Mouse (Mus musculus): ENCODE measurements around the gene Als2cr12. TPM values are rescaled to one million over a fixed set of nuclear protein-coding genes. Genes with fewer than 3 reads are reported as not detected.
"Not testable (repeated sequence)": the region's sequence is repeated elsewhere in the genome, so short reads cannot be mapped to it uniquely, and the experiment has no call there.

The Als2cr12 gene
- polyA plus RNA-seq, 1 experiment from 2014 or later = not detected

- no peak for ATAC-seq
- Histone ChIP-seq H3K36me3 (ENCODE audit: control insufficient read depth, insufficient read depth, low read length) (peaks cover 2% of the 10 kb centered on the region; the same call in 1 of the 2 replicates), H3K27ac (ENCODE audit: low read depth, low read length) (no peak overlapping the region), H3K27me3 (replicated peaks; ENCODE audit: control insufficient read depth, insufficient read depth, low read length) (no peaks in the 10 kb centered on the region), H3K4me2 (ENCODE audit: low read length) (peak overlapping the region; percentile 79), H3K4me1 (ENCODE audit: control insufficient read depth, insufficient read depth, low read depth, low read length) (peaks cover 3% of the 10 kb centered on the region; the same call in 1 of the 2 replicates), H3K9me3 (ENCODE audit: control insufficient read depth, low read length) (no peaks in the 10 kb centered on the region), H3K4me3 (ENCODE audit: low read length) (peak overlapping the region; percentile 60), H3K9ac (ENCODE audit: low read depth, low read length) (no peak overlapping the region)
- 68% methylated on average over 1 of the region's 1 CpGs for WGBS
These were observed 18.6 kb upstream of the Als2cr12 start for GRCm38 (mm10) chr1:58714361-58714760.

DNA sequence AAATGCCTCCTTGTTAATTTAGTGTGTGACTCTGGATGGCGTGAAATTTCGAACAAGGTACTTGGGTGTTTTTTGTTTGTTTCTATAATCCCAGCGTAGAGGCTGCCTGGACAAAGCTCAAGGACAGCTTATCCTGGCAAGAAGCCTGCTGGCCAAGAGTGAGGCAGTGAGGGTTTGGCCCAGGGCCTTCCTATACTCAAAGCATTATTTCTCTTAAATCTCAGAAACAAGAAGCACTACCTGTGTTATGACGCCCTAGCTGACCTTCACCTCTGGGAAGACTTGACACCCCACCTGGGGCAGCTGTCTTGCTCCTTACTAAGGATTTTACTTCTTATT, 18.1 kb upstream of the Als2cr12 start:
- 49% methylated on average over 4 of the region's 4 CpGs for WGBS

DNA sequence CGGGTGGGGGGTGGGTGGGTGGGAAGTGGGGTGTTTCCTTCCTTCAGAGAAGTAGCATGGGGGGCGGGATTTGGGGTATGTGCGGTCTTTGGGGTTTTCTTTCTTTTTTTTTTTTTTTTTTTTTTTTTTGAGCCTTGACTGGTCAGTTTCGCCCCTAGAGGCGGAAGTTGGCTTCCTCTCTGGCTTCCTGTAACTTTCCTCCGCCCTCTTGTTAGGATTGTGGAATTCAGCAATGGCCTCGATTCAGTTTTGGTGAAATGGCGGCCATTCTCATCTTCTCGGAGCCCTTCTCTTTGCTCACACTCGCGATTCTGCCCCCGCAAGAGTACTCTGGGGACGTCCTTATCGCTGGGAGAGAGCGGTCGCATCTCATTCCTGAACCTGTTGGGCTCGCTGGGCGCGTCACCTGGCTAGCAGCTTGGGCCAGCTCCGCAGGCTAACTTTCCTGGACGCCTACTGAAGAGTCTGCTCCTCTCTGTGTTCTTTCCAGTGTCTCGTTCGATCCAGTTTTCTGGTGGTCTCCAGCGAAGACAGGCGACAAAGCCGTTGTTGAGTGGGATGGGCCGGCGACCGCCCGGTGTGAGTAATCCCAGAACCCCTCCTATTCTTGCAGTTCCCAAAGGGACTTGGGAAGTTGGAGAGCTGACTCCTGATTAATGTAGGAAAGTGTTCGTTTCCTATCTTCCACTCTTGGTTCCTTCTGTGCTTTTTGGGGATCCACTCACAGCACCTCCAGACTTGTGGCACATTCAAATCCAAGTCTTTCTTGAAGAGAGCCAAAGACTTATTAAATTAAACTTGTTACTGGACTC, 17.5 kb upstream of the Als2cr12 start:
- Histone ChIP-seq H3K36me3 (ENCODE audit: control insufficient read depth, insufficient read depth, low read length) (peaks cover 2% of the 10 kb centered on the region; the same call in 1 of the 2 replicates), H3K9ac (ENCODE audit: low read depth, low read length) (peak overlapping the region; percentile 73), H3K4me1 (ENCODE audit: control insufficient read depth, insufficient read depth, low read depth, low read length) (peaks cover 3% of the 10 kb centered on the region; the same call in 1 of the 2 replicates), H3K4me2 (ENCODE audit: low read length) (peak overlapping the region; percentile 79), H3K9me3 (ENCODE audit: control insufficient read depth, low read length) (no peaks in the 10 kb centered on the region), H3K27ac (ENCODE audit: low read depth, low read length) (peak overlapping the region; percentile 88), H3K27me3 (replicated peaks; ENCODE audit: control insufficient read depth, insufficient read depth, low read length) (no peaks in the 10 kb centered on the region), H3K4me3 (ENCODE audit: low read length) (peak overlapping the region; percentile 60)
- WGBS = 4% methylated on average over 31 of the region's 31 CpGs
- ATAC-seq = peak; percentile 28

More for the DNA sequence above, 18.1 kb upstream of the Als2cr12 start:
- H3K27ac ChIP-seq (ENCODE audit: low read depth, low read length) = peak overlapping the region; percentile 88
- no peaks in the 10 kb centered on the region for H3K9me3 ChIP-seq (ENCODE audit: control insufficient read depth, low read length)
- peak overlapping the region; percentile 79 for H3K4me2 ChIP-seq (ENCODE audit: low read length)
- no peak for ATAC-seq
- peak overlapping the region; percentile 60 for H3K4me3 ChIP-seq (ENCODE audit: low read length)
- H3K4me1 ChIP-seq (ENCODE audit: control insufficient read depth, insufficient read depth, low read depth, low read length) = peaks cover 3% of the 10 kb centered on the region; the same call in 1 of the 2 replicates
- H3K27me3 ChIP-seq (replicated peaks; ENCODE audit: control insufficient read depth, insufficient read depth, low read length) = no peaks in the 10 kb centered on the region
- H3K36me3 ChIP-seq (ENCODE audit: control insufficient read depth, insufficient read depth, low read length) = peaks cover 2% of the 10 kb centered on the region; the same call in 1 of the 2 replicates
- H3K9ac ChIP-seq (ENCODE audit: low read depth, low read length) = peak overlapping the region; percentile 73; the same call in 1 of the 2 replicates

DNA sequence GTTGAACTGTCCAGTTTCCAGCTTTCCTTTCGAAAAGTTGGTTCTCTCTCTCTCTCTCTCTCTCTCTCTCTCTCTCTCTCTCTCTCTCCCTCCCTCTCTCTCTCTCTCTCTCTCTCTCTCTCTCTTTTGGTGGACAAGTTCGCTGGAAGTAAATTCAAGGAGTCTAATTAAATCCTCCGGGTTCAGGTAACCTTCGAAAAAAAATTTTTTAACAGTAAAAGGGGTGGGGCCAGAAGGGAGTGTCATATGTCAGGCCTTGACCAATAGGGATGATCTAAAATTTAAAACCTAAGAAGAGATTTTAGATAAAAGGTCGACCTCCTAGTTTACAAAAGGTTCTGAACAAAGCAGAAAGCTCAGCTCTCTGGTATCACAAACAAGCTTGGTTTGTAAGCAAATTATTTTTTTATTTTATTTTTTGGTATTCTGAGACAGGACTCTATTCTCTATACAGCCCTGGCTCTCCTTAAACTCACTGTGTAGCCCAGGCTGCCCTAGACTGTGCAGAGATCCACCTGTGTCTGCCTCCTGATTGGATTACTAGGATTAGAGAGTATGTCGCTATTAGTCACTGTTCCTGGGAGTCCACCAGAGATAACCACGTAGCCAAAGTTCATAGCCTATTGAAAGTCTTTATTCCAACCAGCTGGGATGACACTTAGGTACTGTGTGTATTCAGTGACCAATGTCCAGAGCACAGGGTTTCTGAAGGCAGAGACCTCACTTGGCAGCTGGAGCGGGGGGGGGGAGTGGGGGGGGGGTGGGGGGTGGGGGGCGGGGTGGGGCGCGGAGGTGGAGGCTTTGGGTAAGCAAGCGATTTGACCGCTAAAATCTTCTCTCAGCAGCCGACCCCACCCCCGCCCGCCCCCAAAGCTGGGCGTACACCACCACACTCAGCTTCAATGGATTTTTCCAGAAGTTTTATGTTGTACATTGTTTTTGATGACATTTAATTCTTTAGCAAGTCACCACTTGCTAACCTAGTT, 16.6 kb upstream of the Als2cr12 start:
- Histone ChIP-seq H3K27ac (ENCODE audit: low read depth, low read length) (peak overlapping the region; percentile 88), H3K9me3 (ENCODE audit: control insufficient read depth, low read length) (no peaks in the 10 kb centered on the region), H3K4me3 (ENCODE audit: low read length) (peak overlapping the region; percentile 60), H3K4me1 (ENCODE audit: control insufficient read depth, insufficient read depth, low read depth, low read length) (peaks cover 3% of the 10 kb centered on the region; the same call in 1 of the 2 replicates), H3K36me3 (ENCODE audit: control insufficient read depth, insufficient read depth, low read length) (peaks cover 2% of the 10 kb centered on the region; the same call in 1 of the 2 replicates), H3K9ac (ENCODE audit: low read depth, low read length) (peak overlapping the region; percentile 73), H3K27me3 (replicated peaks; ENCODE audit: control insufficient read depth, insufficient read depth, low read length) (no peaks in the 10 kb centered on the region), H3K4me2 (ENCODE audit: low read length) (peak overlapping the region; percentile 79)
- 2% methylated on average over 11 of the region's 17 CpGs for WGBS
- peak; percentile 76 for ATAC-seq

- Histone ChIP-seq H3K27me3 (replicated peaks; ENCODE audit: control insufficient read depth, insufficient read depth, low read length) (no peaks in the 10 kb centered on the region), H3K4me1 (ENCODE audit: control insufficient read depth, insufficient read depth, low read depth, low read length) (peaks cover 3% of the 10 kb centered on the region; the same call in 1 of the 2 replicates), H3K27ac (ENCODE audit: low read depth, low read length) (peak within 1 kb of the TSS; percentile 85), H3K4me3 (ENCODE audit: low read length) (peak within 1 kb of the TSS; percentile 60), H3K36me3 (ENCODE audit: control insufficient read depth, insufficient read depth, low read length) (peaks cover 2% of the 10 kb centered on the region; the same call in 1 of the 2 replicates), H3K4me2 (ENCODE audit: low read length) (peak within 1 kb of the TSS; percentile 79), H3K9ac (ENCODE audit: low read depth, low read length) (peak within 1 kb of the TSS; percentile 78), H3K9me3 (ENCODE audit: control insufficient read depth, low read length) (no peaks in the 10 kb centered on the region)
- ATAC-seq = peak; percentile 85
- under 1% methylated on average over 39 of the region's 45 CpGs for WGBS
These were observed 15.7 kb upstream of the Als2cr12 start, which contains the start of gene Cflar for GRCm38 (mm10) chr1:58711365-58712016. Cflar (plus strand) TSS chr1:58711508.

DNA sequence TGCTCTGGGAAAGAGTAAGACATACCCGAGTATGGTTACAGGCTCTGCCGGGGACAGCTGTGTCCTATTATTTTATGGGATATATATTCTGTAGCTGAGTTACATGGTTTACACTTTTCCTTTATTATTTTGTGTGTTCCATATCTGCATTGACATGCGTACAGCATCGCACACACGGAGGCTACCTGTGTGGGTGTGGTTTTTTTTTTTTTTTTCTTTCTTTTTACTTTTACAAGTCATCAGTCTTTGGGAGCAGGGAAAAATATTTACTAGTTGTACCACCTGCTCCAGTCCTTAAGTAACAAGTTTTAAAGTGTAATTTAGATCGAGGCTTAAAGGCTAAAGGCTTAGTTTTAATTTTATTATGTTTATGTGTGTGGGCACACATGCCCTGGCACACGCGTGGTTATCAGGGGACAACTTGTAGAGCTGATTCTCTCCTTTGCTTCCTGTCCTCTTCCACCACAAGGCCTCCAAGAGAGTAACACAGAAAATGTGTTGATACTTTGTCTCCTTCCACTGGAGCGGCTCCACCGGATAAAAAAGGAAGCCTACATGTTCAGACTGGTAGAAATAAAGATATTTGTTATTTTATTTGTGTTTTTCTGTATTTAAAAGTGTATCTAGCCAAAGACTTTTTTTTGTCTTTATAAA, 15.0 kb upstream of the Als2cr12 start:
- peak overlapping the region; percentile 79 for H3K4me2 ChIP-seq (ENCODE audit: low read length)
- H3K4me3 ChIP-seq (ENCODE audit: low read length) = peak overlapping the region; percentile 60
- WGBS = 54% methylated on average over 10 of the region's 10 CpGs

GRCm38 (mm10) chr1:58710043-58710442, 14.3 kb upstream of the Als2cr12 start:
- not testable (repeated sequence) for H3K4me3 ChIP-seq (ENCODE audit: low read length); ATAC-seq; H3K27me3 ChIP-seq (replicated peaks; ENCODE audit: control insufficient read depth, insufficient read depth, low read length); H3K9me3 ChIP-seq (ENCODE audit: control insufficient read depth, low read length); H3K27ac ChIP-seq (ENCODE audit: low read depth, low read length); H3K9ac ChIP-seq (ENCODE audit: low read depth, low read length); H3K4me2 ChIP-seq (ENCODE audit: low read length); H3K36me3 ChIP-seq (ENCODE audit: control insufficient read depth, insufficient read depth, low read length); H3K4me1 ChIP-seq (ENCODE audit: control insufficient read depth, insufficient read depth, low read depth, low read length)
- 85% methylated on average over 1 of the region's 1 CpGs for WGBS

More for the DNA sequence above, 15.0 kb upstream of the Als2cr12 start:
- peak overlapping the region; percentile 85 for H3K27ac ChIP-seq (ENCODE audit: low read depth, low read length)
- peak overlapping the region; percentile 78 for H3K9ac ChIP-seq (ENCODE audit: low read depth, low read length)
- H3K4me1 ChIP-seq (ENCODE audit: control insufficient read depth, insufficient read depth, low read depth, low read length) = peaks cover 3% of the 10 kb centered on the region; the same call in 1 of the 2 replicates
- no peaks in the 10 kb centered on the region for H3K27me3 ChIP-seq (replicated peaks; ENCODE audit: control insufficient read depth, insufficient read depth, low read length)
- H3K36me3 ChIP-seq (ENCODE audit: control insufficient read depth, insufficient read depth, low read length) = peaks cover 2% of the 10 kb centered on the region; the same call in 1 of the 2 replicates
- no peaks in the 10 kb centered on the region for H3K9me3 ChIP-seq (ENCODE audit: control insufficient read depth, low read length)
- ATAC-seq = no peak

GRCm38 (mm10) chr1:58700580-58701162, 4.9 kb upstream of the Als2cr12 start:
- not testable (repeated sequence) for H3K4me1 ChIP-seq (ENCODE audit: control insufficient read depth, insufficient read depth, low read depth, low read length); H3K36me3 ChIP-seq (ENCODE audit: control insufficient read depth, insufficient read depth, low read length); H3K27ac ChIP-seq (ENCODE audit: low read depth, low read length); H3K27me3 ChIP-seq (replicated peaks; ENCODE audit: control insufficient read depth, insufficient read depth, low read length); H3K9me3 ChIP-seq (ENCODE audit: control insufficient read depth, low read length); H3K4me3 ChIP-seq (ENCODE audit: low read length); H3K9ac ChIP-seq (ENCODE audit: low read depth, low read length); ATAC-seq; H3K4me2 ChIP-seq (ENCODE audit: low read length)
- 89% methylated on average over 3 of the region's 5 CpGs for WGBS
